Mouse (Mus musculus): Measurements from ENCODE around the gene Thumpd3.

Gene Thumpd3

GRCm38 (mm10) chr6:113037946-113038734 lies 7.9 kb upstream of the Thumpd3 start:
- DNase-seq: peak; percentile 13 to 24

GRCm38 (mm10) chr6:113038735-113039058 lies 7.3 kb upstream of the Thumpd3 start:
- DNase-seq: no peak

GRCm38 (mm10) chr6:113040319-113040718 lies 5.7 kb upstream of the Thumpd3 start:
- no peak for DNase-seq

GRCm38 (mm10) chr6:113041215-113041990 lies 4.6 kb upstream of the Thumpd3 start:
- DNase-seq: no peak

GRCm38 (mm10) chr6:113045575-113045974 lies 450 bp upstream of the Thumpd3 start:
- DNase-seq: no peak

- DNase-seq: no peak
Measured at GRCm38 (mm10) chr6:113047016-113047746, 1.2 kb downstream of the Thumpd3 start.

- no peak for DNase-seq
Measured at GRCm38 (mm10) chr6:113048371-113048770, 2.3 kb downstream of the Thumpd3 start.

- no peak for DNase-seq
Measured at GRCm38 (mm10) chr6:113049159-113049558, 3.1 kb downstream of the Thumpd3 start.

- no peak for DNase-seq
Measured at GRCm38 (mm10) chr6:113052972-113053371, 6.9 kb downstream of the Thumpd3 start.

GRCm38 (mm10) chr6:113054552-113055107 lies 8.6 kb downstream of the Thumpd3 start:
- no peak for DNase-seq

- no peak for DNase-seq
Measured at GRCm38 (mm10) chr6:113060892-113061563, 15.0 kb downstream of the Thumpd3 start.

GRCm38 (mm10) chr6:113062253-113062652 lies 16.2 kb downstream of the Thumpd3 start:
- no peak for DNase-seq

GRCm38 (mm10) chr6:113063363-113063762 lies 17.3 kb downstream of the Thumpd3 start:
- no peak for DNase-seq

GRCm38 (mm10) chr6:113065186-113065585 lies 19.2 kb downstream of the Thumpd3 start:
- no peak for DNase-seq

GRCm38 (mm10) chr6:113069154-113069553 lies 23.1 kb downstream of the Thumpd3 start:
- DNase-seq: no peak

GRCm38 (mm10) chr6:113075261-113075660 lies 29.2 kb downstream of the Thumpd3 start:
- no peak for DNase-seq

GRCm38 (mm10) chr6:113076012-113076685 lies 30.1 kb downstream of the Thumpd3 start:
- peak; percentile 84 for DNase-seq

- DNase-seq: peak; percentile 95 to 96
Measured at GRCm38 (mm10) chr6:113076686-113077516, 30.9 kb downstream of the Thumpd3 start, which contains the start of gene Setd5. Gene Setd5 (plus strand): TSS chr6:113077365.

- DNase-seq: peak in 1 of 2 experiments; percentile 57
Measured at GRCm38 (mm10) chr6:113077569-113078030, 31.6 kb downstream of the Thumpd3 start.

GRCm38 (mm10) chr6:113078031-113078721 lies 32.2 kb downstream of the Thumpd3 start:
- DNase-seq: peak in 1 of 2 experiments; percentile 27
